Mouse (Mus musculus): ENCODE data around the gene Armc2.

DNA sequence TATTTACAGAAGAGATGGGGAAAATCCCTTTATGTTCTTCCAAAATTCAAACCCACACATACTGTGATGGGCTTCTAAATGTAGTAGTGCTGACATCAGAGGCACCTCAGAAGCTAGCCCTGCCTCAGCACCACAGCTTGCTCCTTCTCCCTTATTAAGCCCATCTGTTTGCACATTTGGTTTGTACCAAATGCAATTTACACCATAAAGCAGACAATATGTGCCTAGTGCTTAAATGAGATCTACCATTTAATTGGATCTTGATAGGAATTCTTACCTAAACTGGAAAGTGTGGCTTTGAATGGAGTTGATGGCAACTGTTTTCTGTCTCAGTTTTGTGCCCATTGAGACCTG lies 82.8 kb downstream of the Armc2 start:
- TF ChIP-seq CTCF (IDR thresholded peaks at IDR 0.05; ENCODE audit: borderline replicate concordance, extremely low read depth, insufficient read depth, insufficient read length) (no peak), POLR2A (IDR thresholded peaks at IDR 0.05; ENCODE audit: borderline replicate concordance, extremely low read depth, insufficient read depth, insufficient read length, poor library complexity, severe bottlenecking) (no peak)
